Mouse (Mus musculus) embryo, embryonic 9.5 days (tissue): ENCODE measurements around the gene Rps6kc1.

Experiments
- DNase-seq: peaks from one replicate; pipeline ENCODE4 v3.0.0-alpha.2; 2017; ENCODE audit errors: extremely low spot score

The Rps6kc1 gene

DNA sequence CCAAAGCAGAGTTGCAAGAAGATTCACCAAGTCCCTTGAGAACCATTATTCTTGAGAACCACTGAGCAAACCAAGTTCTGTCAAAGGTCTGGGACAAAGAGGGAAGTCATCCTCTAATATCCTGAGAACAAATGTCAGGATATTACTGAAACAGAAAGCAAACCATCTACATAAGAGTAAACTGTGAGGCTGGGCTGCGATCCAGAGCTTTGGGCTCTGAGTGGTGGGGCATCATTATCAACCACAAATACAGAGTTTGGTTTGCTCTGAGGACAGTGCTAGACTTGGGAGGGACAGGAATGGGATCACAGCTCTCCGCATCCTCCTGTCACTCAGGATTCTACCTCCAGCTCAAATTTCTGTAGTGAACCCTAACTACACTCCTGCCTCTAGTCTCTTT lies 144.8 kb downstream of the Rps6kc1 start:
- no peak for DNase-seq

- DNase-seq = no peak
Measured at GRCm38 (mm10) chr1:190763756-190764155, 147.8 kb downstream of the Rps6kc1 start.

DNA sequence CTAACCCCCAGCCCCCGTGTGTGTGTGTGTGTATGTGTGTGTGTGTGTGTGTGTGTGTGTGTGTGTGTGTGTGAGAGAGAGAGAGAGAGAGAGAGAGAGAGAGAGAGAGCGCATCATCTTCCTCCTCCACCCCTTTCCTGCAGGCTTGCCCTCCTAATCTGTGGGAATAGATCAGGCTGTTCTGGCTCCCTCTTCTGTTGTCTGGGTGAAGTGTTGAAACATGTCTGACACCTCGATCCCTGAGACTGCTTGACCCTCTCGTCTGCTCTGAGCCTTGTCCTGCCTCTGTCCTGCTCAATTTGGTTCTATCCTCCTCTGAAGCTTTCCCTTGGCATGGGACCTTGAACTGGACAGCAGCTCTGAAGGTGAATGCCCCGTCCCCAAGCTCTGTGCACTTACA lies 149.8 kb downstream of the Rps6kc1 start:
- peak; percentile 14 for DNase-seq

- no peak for DNase-seq
Measured at GRCm38 (mm10) chr1:190757899-190758298, 153.7 kb downstream of the Rps6kc1 start.

GRCm38 (mm10) chr1:190751794-190752570 lies 159.6 kb downstream of the Rps6kc1 start:
- DNase-seq = no peak

DNA sequence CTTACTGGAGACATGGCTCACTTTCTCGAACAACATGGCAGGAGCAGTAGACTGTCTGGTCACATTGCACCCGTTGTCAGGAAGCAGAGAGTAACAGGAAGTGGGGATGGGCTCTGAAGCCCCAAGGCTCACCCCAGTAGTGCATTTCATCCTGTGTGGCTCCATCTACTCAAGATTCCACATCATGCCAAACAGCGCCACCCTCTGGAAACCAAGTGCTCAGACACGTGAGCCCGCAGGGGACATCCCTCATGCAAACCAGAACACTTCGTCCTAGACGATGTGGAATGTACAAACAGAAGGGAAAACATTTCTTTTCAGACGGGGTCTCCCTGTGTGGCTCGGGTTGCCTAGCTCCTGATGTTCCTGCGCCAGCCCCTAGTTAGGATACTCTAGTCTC lies 162.6 kb downstream of the Rps6kc1 start:
- DNase-seq = no peak

GRCm38 (mm10) chr1:190741421-190741820 lies 170.1 kb downstream of the Rps6kc1 start:
- no peak for DNase-seq

DNA sequence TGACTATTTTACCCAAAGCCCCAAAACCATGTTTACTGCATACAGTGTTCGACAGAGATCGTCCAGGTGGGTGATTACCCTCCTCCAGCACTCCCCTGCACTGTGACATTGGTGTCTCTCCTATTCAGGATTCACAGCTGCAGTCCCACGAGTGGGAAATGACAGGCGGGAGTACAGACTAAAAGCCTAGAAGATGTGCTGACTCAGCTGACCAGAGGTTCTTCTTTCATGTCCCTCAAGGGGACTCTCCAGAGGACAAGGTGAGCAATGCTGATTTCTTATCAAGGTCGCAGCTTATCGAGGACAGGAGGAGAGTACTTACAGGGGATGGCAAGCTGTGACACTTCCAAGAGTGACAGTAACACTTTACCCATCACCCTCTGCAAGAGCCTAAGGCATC lies 178.8 kb downstream of the Rps6kc1 start:
- DNase-seq = no peak

DNA sequence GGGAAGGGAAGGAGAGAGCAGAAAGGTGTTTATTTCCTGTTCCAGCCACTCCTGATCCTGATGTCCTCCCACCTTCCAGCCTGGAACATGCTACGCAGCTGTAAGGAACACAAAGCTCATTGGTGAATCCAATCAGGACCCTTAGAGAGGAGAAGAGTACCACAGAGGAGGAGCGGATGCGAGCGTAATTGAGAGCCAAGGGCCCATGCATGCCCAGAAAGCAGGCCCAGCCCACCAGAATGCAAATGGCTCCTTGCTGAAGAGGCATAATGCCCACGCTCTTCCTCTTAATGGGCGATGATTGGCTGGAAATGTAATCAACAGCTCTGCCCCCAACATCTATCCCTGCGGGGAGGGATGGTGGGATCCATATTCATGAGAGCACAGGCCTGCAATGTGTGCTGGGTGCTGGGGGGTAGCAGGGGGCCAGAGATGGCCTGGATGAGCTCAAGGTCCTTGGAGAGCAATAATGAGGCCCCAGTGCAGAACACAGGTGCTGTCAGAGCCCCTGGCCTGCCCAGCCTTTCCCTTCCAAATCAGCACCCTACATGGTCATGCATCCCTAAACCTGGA lies 182.0 kb downstream of the Rps6kc1 start:
- DNase-seq = no peak

DNA sequence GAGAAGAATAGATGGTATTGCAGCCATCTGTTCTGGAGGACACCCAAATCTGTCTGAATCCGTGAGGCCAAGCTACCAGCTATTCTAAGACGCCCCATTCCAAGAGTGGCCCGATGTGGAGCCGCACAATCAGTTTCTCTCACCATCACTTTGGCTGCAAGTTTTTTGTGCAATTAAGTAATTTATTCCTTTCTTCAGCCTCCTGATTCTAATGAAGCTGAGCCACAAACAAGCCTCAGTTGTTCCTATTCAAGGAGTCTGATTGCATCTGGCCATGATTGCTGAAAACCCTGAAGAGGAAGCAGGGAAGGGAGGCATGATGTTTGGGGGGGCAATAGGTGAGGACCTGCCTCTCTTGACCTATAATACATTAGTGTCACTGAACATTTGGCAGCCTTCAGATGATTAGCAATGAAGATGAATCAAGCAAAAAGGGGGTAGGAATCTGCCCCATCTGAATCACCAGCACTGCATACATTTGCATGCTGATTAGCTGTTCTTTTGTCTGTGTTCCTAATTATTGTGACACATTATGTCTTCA lies 183.4 kb downstream of the Rps6kc1 start:
- DNase-seq = no peak

GRCm38 (mm10) chr1:190727385-190727784 lies 184.2 kb downstream of the Rps6kc1 start:
- DNase-seq = no peak

DNA sequence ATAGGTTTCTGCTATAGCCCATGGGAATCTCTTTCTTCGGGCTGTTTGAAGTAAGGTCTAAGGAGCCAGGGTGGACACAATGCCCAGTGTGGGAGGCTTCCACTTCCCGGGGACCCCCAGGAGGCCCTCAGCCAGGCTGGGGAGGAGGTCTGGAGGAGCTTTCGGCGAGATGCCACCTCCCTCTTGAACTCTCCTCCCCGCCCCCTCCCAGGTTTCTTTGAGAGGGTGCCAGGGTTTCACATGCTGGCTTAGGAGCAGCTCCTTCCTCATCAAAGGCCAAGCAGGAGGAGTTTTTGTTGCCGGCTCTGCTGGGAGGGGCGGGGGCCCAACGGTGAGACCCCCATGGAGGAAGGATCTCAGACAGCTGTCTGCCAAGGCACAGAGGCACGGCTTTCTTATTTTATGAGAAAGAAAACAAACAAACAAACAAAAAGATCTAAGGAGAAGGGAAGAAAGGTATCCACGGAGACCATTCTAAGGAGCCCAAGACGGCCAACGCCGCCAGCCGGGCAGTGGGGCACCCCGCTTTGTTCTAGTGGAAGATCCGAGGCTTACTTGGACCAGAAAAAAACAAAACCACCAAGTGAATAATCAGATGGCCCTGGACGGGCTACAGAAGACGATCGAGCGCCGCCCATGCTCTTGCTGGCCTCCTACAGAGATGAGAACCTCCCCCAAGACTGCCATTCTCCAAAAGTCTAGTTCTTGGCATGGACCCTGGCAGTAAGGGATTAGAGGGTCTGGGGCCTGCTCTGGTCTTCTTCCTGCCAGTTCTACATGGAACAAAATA lies 186.8 kb downstream of the Rps6kc1 start:
- DNase-seq = peak; percentile 13

DNA sequence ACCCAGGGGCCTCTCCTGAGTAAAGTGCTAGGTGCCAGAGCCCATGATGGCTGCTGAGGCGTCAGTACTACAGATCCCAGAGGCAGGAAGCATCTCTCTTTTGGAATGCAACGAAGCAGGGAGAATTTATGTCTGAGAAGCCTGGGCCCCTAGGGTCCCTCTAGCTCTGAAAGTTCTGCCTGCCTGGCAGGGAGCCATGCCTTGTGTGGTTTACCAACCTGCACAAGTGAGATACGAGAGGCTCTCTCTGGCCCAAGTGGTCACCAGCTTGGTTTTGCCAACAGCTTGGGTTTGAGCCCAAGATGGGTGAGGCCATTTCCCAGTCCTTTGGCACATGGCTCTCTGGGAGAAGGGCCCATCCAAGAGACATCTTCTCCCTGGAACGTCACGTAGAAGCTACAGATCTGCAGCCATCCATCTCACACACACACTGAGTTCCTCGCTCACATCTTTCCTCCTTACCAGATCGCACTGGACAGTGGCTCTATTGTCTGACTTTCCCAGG lies 187.6 kb downstream of the Rps6kc1 start:
- DNase-seq = no peak

- DNase-seq = no peak
Measured at GRCm38 (mm10) chr1:190713848-190714247, 197.7 kb downstream of the Rps6kc1 start.

DNA sequence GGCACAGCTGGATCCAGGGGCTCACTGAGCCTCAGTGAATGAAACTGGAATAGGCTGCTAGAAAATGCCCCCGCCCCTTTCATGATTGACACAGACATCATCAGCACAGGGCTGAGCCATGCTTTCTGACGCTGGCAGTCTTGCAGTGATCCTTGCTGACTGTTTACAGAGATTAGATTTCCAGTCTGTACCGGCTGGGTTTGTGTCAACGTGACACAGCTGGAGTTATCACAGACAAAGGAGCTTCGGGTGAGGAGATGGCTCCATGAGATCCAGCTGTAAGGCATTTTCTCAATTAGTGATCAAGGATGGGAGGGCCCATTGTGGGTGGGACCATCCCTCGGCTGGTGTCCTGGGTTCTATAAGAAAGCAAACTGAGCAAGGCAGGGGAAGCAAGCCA lies 214.0 kb downstream of the Rps6kc1 start:
- DNase-seq = no peak

DNA sequence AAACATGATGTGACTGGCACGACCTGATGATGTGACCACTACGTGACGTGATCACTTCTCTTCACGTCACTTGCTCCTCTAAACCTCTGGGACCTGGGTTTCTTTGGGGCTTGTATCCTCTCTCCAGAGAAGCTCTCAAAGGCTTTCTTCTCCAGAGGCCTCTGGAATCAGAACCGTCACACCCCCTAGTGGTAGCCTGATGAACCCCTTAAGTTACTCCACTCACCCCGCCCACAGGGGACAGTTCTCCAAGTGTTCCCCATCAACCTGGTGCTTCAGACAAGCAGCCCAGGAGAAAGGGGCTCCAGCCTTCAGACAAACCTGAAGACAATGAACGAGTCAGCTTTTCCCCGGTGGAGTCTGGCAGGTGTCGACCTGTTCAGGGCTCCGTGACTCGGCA lies 216.0 kb downstream of the Rps6kc1 start:
- DNase-seq = peak; percentile 61

- no peak for DNase-seq
Measured at GRCm38 (mm10) chr1:190690528-190691262, 220.9 kb downstream of the Rps6kc1 start.

GRCm38 (mm10) chr1:190683060-190683459 lies 228.5 kb downstream of the Rps6kc1 start:
- no peak for DNase-seq

DNA sequence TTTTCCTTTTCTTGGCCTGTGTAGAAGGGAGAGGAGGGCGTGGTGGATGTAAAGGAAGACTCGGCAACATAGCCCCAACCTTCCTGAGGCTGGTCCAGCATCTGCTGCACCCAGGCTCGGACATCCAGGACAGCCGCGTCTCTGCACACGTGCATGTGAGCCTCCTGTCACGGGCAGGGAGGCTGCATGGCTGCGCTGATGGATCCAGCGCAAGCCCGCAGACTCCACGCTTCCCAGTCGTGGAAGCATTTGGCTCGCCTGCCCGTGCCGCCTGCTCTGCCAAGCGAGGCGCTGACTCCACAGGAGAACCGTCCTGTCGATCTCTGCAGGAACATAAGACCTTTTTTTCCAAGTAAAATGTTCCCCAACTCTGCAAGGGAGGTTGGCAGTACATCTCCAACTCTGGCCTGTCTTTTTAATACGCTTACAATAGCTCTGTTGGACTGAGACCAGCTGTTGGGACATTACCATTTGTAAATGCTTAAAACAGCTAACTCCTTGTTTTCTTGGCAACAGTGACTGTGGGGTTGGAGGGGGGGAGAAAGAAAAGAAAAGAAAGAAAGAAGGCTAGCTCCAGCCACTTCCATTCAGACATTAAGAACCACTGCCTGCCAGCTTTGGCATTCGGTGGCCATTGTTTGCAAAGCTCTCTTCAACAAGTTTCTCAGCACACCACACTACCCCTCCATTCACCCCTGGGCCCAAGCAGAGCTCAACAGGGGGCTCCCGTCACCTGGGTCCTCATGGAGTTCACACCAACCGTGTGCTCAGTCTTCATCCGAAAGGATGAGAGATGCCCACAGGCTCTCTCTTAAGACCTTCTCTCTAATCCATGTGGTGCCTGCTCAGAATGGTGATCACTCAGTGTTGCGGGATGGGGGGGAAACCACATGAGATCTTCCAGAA lies 229.3 kb downstream of the Rps6kc1 start:
- DNase-seq = no peak

- DNase-seq = no peak
Measured at GRCm38 (mm10) chr1:190675455-190675854, 236.1 kb downstream of the Rps6kc1 start.

GRCm38 (mm10) chr1:190669099-190669498 lies 242.5 kb downstream of the Rps6kc1 start:
- DNase-seq = no peak
